Mouse (Mus musculus): ENCODE measurements at regions not wholly inside any gene's neighbourhood (a gene's known extent, or its start where the extent isn't known, plus 50 kb on each side); places are given as distances from the start of the nearest gene placed in this dataset.

GRCm38 (mm10) chr19:32925628-32926505 lies 168.6 kb downstream of the Pten start:
- H3K27ac ChIP-seq (ENCODE audit: insufficient read depth, low read depth, low read length, poor library complexity, severe bottlenecking): no peak overlapping the region
- no peaks in the 10 kb centered on the region for H3K36me3 ChIP-seq (ENCODE audit: control insufficient read depth, insufficient read depth, low read length, poor library complexity, severe bottlenecking)
- no peaks in the 10 kb centered on the region for H3K9me3 ChIP-seq (ENCODE audit: control insufficient read depth, insufficient read depth, low read depth, low read length)
- no peak overlapping the region for H3K9ac ChIP-seq (ENCODE audit: insufficient read depth, low read depth, low read length, poor library complexity, severe bottlenecking)
- no peak for DNase-seq (ENCODE audit: low read depth, low spot score)
- H3K4me3 ChIP-seq (ENCODE audit: insufficient read depth in 1 of 2, low read depth in 1 of 2, low read length in 2 of 2, poor library complexity in 1 of 2, severe bottlenecking in 1 of 2): no peak overlapping the region
- no peak for TF ChIP-seq CHD2 (IDR thresholded peaks at IDR 0.05; ENCODE audit: low read depth, low read length)
- no peaks in the 10 kb centered on the region for H3K4me1 ChIP-seq (ENCODE audit: control insufficient read depth in 2 of 2, insufficient read depth in 2 of 2, low read length in 2 of 2, poor library complexity in 1 of 2)
- in situ Hi-C loops (cut with MboI; ENCODE audit: low sequenced_read_pairs in 2 of 2, unreplicated experiment in 2 of 2): no loop called here

GRCm38 (mm10) chr19:32926571-32926970 lies 169.3 kb downstream of the Pten start:
- H3K4me1 ChIP-seq (ENCODE audit: control insufficient read depth in 2 of 2, insufficient read depth in 2 of 2, low read length in 2 of 2, poor library complexity in 1 of 2): no peaks in the 10 kb centered on the region
- H3K9me3 ChIP-seq (ENCODE audit: control insufficient read depth, insufficient read depth, low read depth, low read length): no peaks in the 10 kb centered on the region
- TF ChIP-seq ZNF384 (IDR thresholded peaks at IDR 0.05; ENCODE audit: low read depth, low read length) (no peak), ZC3H11A (IDR thresholded peaks at IDR 0.05; ENCODE audit: borderline replicate concordance, low read depth, low read length) (no peak), HCFC1 (IDR thresholded peaks at IDR 0.05; ENCODE audit: borderline replicate concordance, insufficient read depth, low read length) (no peak), CHD2 (IDR thresholded peaks at IDR 0.05; ENCODE audit: low read depth, low read length) (no peak), MAFK (IDR thresholded peaks at IDR 0.05; ENCODE audit: insufficient read depth, low read depth, low read length) (no peak)
- DNase-seq (ENCODE audit: low read depth, low spot score): no peak
- in situ Hi-C loops (cut with MboI; ENCODE audit: low sequenced_read_pairs in 2 of 2, unreplicated experiment in 2 of 2): no loop called here
- no peak overlapping the region for H3K9ac ChIP-seq (ENCODE audit: insufficient read depth, low read depth, low read length, poor library complexity, severe bottlenecking)
- no peaks in the 10 kb centered on the region for H3K36me3 ChIP-seq (ENCODE audit: control insufficient read depth, insufficient read depth, low read length, poor library complexity, severe bottlenecking)
- no peak overlapping the region for H3K4me3 ChIP-seq (ENCODE audit: insufficient read depth in 1 of 2, low read depth in 1 of 2, low read length in 2 of 2, poor library complexity in 1 of 2, severe bottlenecking in 1 of 2)
- H3K27ac ChIP-seq (ENCODE audit: insufficient read depth, low read depth, low read length, poor library complexity, severe bottlenecking): no peak overlapping the region

- H3K9me3 ChIP-seq (ENCODE audit: control insufficient read depth, insufficient read depth, low read depth, low read length): no peaks in the 10 kb centered on the region
- DNase-seq (ENCODE audit: low read depth, low spot score): no peak
- H3K9ac ChIP-seq (ENCODE audit: insufficient read depth, low read depth, low read length, poor library complexity, severe bottlenecking): no peak overlapping the region
- H3K36me3 ChIP-seq (ENCODE audit: control insufficient read depth, insufficient read depth, low read length, poor library complexity, severe bottlenecking): no peaks in the 10 kb centered on the region
- in situ Hi-C loops (cut with MboI; ENCODE audit: low sequenced_read_pairs in 2 of 2, unreplicated experiment in 2 of 2): no loop called here
- no peak overlapping the region for H3K27ac ChIP-seq (ENCODE audit: insufficient read depth, low read depth, low read length, poor library complexity, severe bottlenecking)
- no peaks in the 10 kb centered on the region for H3K4me1 ChIP-seq (ENCODE audit: control insufficient read depth in 2 of 2, insufficient read depth in 2 of 2, low read length in 2 of 2, poor library complexity in 1 of 2)
- TF ChIP-seq HCFC1 (IDR thresholded peaks at IDR 0.05; ENCODE audit: borderline replicate concordance, insufficient read depth, low read length) (no peak), CHD2 (IDR thresholded peaks at IDR 0.05; ENCODE audit: low read depth, low read length) (no peak), MAFK (IDR thresholded peaks at IDR 0.05; ENCODE audit: insufficient read depth, low read depth, low read length) (no peak), ZNF384 (IDR thresholded peaks at IDR 0.05; ENCODE audit: low read depth, low read length) (no peak), ZC3H11A (IDR thresholded peaks at IDR 0.05; ENCODE audit: borderline replicate concordance, low read depth, low read length) (no peak)
- H3K4me3 ChIP-seq (ENCODE audit: insufficient read depth in 1 of 2, low read depth in 1 of 2, low read length in 2 of 2, poor library complexity in 1 of 2, severe bottlenecking in 1 of 2): no peak overlapping the region
Observed at GRCm38 (mm10) chr19:32933676-32934075, 176.4 kb downstream of the Pten start.

GRCm38 (mm10) chr19:32935638-32936037 lies 178.3 kb downstream of the Pten start:
- Histone ChIP-seq H3K9me3 (ENCODE audit: control insufficient read depth, insufficient read depth, low read depth, low read length) (no peaks in the 10 kb centered on the region), H3K9ac (ENCODE audit: insufficient read depth, low read depth, low read length, poor library complexity, severe bottlenecking) (no peak overlapping the region), H3K27ac (ENCODE audit: insufficient read depth, low read depth, low read length, poor library complexity, severe bottlenecking) (no peak overlapping the region), H3K4me3 (ENCODE audit: insufficient read depth in 1 of 2, low read depth in 1 of 2, low read length in 2 of 2, poor library complexity in 1 of 2, severe bottlenecking in 1 of 2) (no peak overlapping the region), H3K4me1 (ENCODE audit: control insufficient read depth in 2 of 2, insufficient read depth in 2 of 2, low read length in 2 of 2, poor library complexity in 1 of 2) (no peaks in the 10 kb centered on the region), H3K36me3 (ENCODE audit: control insufficient read depth, insufficient read depth, low read length, poor library complexity, severe bottlenecking) (no peaks in the 10 kb centered on the region)
- no peak for DNase-seq (ENCODE audit: low read depth, low spot score)
- TF ChIP-seq HCFC1 (IDR thresholded peaks at IDR 0.05; ENCODE audit: borderline replicate concordance, insufficient read depth, low read length) (no peak), CHD2 (IDR thresholded peaks at IDR 0.05; ENCODE audit: low read depth, low read length) (no peak), ZC3H11A (IDR thresholded peaks at IDR 0.05; ENCODE audit: borderline replicate concordance, low read depth, low read length) (no peak), ZNF384 (IDR thresholded peaks at IDR 0.05; ENCODE audit: low read depth, low read length) (no peak), MAFK (IDR thresholded peaks at IDR 0.05; ENCODE audit: insufficient read depth, low read depth, low read length) (no peak)
- in situ Hi-C loops (cut with MboI; ENCODE audit: low sequenced_read_pairs in 2 of 2, unreplicated experiment in 2 of 2): no loop called here

All from ES-E14 (cell line).